Mouse (Mus musculus) right cerebral cortex, postnatal 4 days (tissue): ENCODE results near the gene Baiap2l2.

Source experiments
- DNase-seq: peaks from one replicate; pipeline ENCODE4 v3.0.0-alpha.2; 2022

Gene Baiap2l2

GRCm38 (mm10) chr15:79212750-79213446 is 72.4 kb downstream of the Baiap2l2 start:
- no peak for DNase-seq

- DNase-seq: no peak
Measured at GRCm38 (mm10) chr15:79210357-79210756, 75.0 kb downstream of the Baiap2l2 start.

DNA sequence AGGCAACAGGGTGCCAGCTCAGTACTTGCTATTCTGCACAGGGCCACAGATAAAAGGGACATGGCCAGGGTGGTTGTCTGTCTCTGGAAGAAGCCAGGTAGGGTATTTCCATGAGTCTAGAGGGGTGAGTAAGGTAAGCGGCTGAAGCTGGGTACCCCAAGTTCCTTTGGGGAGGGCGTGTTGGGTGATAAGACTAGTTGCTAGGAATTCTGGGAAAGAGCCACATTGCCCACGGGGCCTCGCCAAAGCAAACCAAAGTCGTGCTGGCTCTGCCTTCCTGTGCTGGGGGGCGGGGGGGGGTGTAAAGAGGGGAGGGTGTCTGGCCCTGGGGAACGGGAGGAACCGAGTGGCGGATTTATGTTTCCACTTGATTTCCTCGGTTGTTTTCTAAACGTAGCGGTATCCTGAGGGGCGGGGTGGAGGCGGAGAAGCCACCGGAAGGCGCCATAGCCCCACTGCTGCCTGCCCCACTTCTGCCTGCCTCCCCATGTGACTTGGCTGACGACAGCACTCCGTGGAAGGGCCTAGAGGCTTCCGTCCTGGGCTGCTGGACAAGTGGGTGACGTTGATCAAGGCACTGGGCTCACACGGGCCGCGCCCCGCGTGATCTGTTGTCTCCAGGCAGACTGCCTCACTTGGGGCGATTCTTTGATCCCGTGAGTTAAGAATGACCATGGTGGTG is 76.4 kb downstream of the Baiap2l2 start:
- no peak for DNase-seq

DNA sequence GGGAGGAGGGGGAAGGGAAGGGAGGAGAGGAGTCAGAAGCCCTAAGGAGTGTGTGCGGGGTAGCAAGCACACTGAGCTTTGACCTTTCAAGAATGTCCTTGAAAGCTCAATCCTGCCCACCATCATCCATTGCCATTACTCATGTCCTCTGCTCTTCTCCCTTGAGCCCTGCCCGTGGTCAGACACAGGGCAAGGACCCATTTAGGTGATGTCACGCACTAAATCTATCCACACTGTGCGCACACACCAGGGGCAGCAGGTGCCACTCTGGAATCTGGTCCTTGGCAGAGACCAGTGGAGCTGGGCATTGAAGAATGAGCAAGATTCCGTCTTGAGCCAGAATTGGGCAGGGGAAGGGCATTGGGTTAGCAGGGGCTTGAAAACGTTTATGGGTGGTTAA is 77.1 kb downstream of the Baiap2l2 start:
- no peak for DNase-seq
